Mouse (Mus musculus): ENCODE results near the gene Lgals3bp. TPM values are rescaled to one million over a fixed set of nuclear protein-coding genes. Genes with fewer than 3 reads are reported as not detected.

Gene Lgals3bp
- total and polyA plus RNA-seq, 3 experiments: 67.3 to 338 (median 146) TPM

DNA sequence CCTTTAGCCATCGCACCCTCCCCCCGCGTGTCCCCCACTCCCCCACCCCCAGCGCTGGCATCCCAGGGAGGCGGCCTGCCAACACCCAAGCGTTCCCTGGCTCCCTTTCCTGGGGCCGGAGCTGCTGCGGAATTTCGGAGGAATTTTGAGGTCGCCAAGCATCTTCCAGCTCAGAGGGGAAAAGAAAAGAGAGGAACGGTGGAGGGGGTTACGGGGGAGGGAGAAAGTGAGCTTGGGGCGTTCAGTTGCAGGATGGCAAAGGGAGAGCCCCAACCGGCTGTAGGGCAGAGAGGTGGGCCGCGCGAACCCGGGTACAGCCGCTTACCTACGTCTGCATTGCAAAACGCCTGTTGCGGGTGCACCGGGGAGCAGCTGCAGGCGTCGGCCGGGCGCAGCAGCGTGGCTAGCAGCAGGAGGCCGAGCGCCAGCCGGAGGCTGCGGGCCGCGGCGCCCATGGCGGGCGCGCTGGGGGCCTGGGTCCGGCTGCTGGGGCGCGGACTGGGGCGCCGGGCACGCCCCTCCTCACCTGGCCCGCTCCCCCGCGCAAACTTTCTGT is 47.2 kb downstream of the Lgals3bp start:
- peak overlapping the region; percentile 83 for H3K4me2 ChIP-seq (ENCODE audit: insufficient read depth, low read depth, poor library complexity, severe bottlenecking)
- H3K4me3 ChIP-seq (replicated peaks in 1 of 3; ENCODE audit: low read depth in 2 of 3, low read length in 2 of 3, poor library complexity in 1 of 3): peak overlapping the region in 2 of 3 experiments; percentile 9 to 21
- no peaks in the 10 kb centered on the region for H3K9me3 ChIP-seq (replicated peaks; ENCODE audit: low read length)
- TF ChIP-seq UBTF (IDR thresholded peaks at IDR 0.05; ENCODE audit: low read depth, low read length): peak; percentile 50; the same call in 1 of the 2 replicates
- no peak for TF ChIP-seq PAX5 (IDR thresholded peaks at IDR 0.05; ENCODE audit: low read length)
- H3K4me1 ChIP-seq (ENCODE audit: control insufficient read depth in 1 of 2, insufficient read depth in 2 of 2): peaks cover 2 to 12% of the 10 kb centered on the region in 2 experiments; a peak in 2 of 4 replicates
- H3K9ac ChIP-seq (ENCODE audit: insufficient read depth, low read depth): peak overlapping the region; percentile 2; the same call in 1 of the 2 replicates
- peaks cover 50% of the 10 kb centered on the region for H3K27me3 ChIP-seq (replicated peaks)
- dilution Hi-C loops (cut with MboI; ENCODE audit: extremely low pct_ligation_motif_present, extremely low pct_unique_long_range_greater_than_20kb, low sequenced_read_pairs): no loop called here
- H3K36me3 ChIP-seq (replicated peaks in 1 of 2; ENCODE audit: control insufficient read depth in 1 of 2, insufficient read depth in 1 of 2, low read length in 1 of 2): no peaks in the 10 kb centered on the region
- in situ Hi-C loops (cut with MboI; ENCODE audit: low pct_ligation_motif_present, low pct_unique_long_range_greater_than_20kb, low sequenced_read_pairs): no loop called here
- no peaks in the 10 kb centered on the region for H3K79me2 ChIP-seq (replicated peaks; ENCODE audit: control insufficient read depth, extremely low read depth, insufficient read depth, poor library complexity, severe bottlenecking)
- no peak overlapping the region for H3K27ac ChIP-seq (ENCODE audit: insufficient read depth, low read depth)
- DNase-seq (ENCODE audit: extremely low read depth): no peak

DNA sequence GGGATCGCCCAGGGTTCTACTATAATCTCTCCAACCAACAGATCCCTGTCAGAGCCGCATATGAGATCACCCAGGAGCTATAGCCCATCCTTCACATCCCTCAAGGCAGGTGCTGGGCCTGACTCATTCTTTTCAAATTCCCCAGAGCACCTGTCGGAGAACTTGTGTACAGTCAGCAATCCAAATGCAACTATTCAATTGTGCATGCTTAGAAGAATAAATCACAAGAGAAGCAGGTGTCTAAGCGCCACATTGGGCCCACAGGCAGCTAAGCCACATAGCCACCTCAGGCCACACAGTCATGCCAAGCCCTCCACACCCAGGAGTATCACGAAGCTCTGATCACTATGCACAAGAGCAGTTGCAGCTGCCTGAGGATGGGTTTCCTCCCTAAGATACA is 52.4 kb downstream of the Lgals3bp start:
- in situ Hi-C loops (cut with MboI; ENCODE audit: low pct_ligation_motif_present, low pct_unique_long_range_greater_than_20kb, low sequenced_read_pairs): no loop called here
- Histone ChIP-seq H3K36me3 (replicated peaks in 1 of 2; ENCODE audit: control insufficient read depth in 1 of 2, insufficient read depth in 1 of 2, low read length in 1 of 2) (no peaks in the 10 kb centered on the region), H3K9ac (ENCODE audit: insufficient read depth, low read depth) (no peak overlapping the region), H3K4me1 (ENCODE audit: control insufficient read depth in 1 of 2, insufficient read depth in 2 of 2) (peaks cover 18 to 42% of the 10 kb centered on the region in 2 experiments), H3K9me3 (replicated peaks; ENCODE audit: low read length) (no peaks in the 10 kb centered on the region), H3K4me2 (ENCODE audit: insufficient read depth, low read depth, poor library complexity, severe bottlenecking) (no peak overlapping the region), H3K4me3 (replicated peaks in 1 of 3; ENCODE audit: low read depth in 2 of 3, low read length in 2 of 3, poor library complexity in 1 of 3) (no peak overlapping the region), H3K79me2 (replicated peaks; ENCODE audit: control insufficient read depth, extremely low read depth, insufficient read depth, poor library complexity, severe bottlenecking) (no peaks in the 10 kb centered on the region), H3K27ac (ENCODE audit: insufficient read depth, low read depth) (no peak overlapping the region), H3K27me3 (replicated peaks) (peaks cover 18% of the 10 kb centered on the region)
- DNase-seq (ENCODE audit: extremely low read depth): no peak
- TF ChIP-seq NELFE (IDR thresholded peaks at IDR 0.05; ENCODE audit: low read depth, low read length) (0 out of 2 replicates have a peak, but pooled peaks have one; percentile 7), EP300 (IDR thresholded peaks at IDR 0.05; ENCODE audit: low read length) (no peak)
- dilution Hi-C loops (cut with MboI; ENCODE audit: extremely low pct_ligation_motif_present, extremely low pct_unique_long_range_greater_than_20kb, low sequenced_read_pairs): no loop called here

DNA sequence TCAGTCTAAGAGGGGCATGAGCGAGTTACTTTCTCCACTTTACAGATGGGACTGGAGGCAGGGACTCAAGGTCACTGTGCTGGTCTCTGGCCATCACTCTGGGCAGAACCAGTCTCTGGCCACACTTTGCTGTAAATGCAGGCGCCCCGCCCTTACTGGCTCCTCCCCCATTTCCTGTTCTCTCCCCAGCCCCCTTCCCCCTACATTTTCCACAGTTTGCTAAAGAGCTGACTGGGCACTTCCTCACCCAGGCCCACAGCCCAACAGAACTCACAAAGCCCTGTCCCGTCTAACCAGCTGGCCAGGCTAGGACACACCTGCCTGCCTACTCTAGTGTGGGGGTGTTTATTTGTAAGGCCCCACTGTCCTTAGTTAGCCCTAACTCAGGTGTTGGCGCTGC is 53.0 kb downstream of the Lgals3bp start:
- Histone ChIP-seq H3K27me3 (replicated peaks) (peaks cover 12% of the 10 kb centered on the region), H3K4me2 (ENCODE audit: insufficient read depth, low read depth, poor library complexity, severe bottlenecking) (peak overlapping the region; percentile 43), H3K4me1 (ENCODE audit: control insufficient read depth in 1 of 2, insufficient read depth in 2 of 2) (peaks cover 23 to 48% of the 10 kb centered on the region in 2 experiments), H3K79me2 (replicated peaks; ENCODE audit: control insufficient read depth, extremely low read depth, insufficient read depth, poor library complexity, severe bottlenecking) (no peaks in the 10 kb centered on the region), H3K4me3 (replicated peaks in 1 of 3; ENCODE audit: low read depth in 2 of 3, low read length in 2 of 3, poor library complexity in 1 of 3) (no peak overlapping the region), H3K9ac (ENCODE audit: insufficient read depth, low read depth) (0 out of 2 replicates have a peak overlapping the region, but pooled peaks have one; percentile 1), H3K36me3 (replicated peaks in 1 of 2; ENCODE audit: control insufficient read depth in 1 of 2, insufficient read depth in 1 of 2, low read length in 1 of 2) (no peaks in the 10 kb centered on the region), H3K9me3 (replicated peaks; ENCODE audit: low read length) (no peaks in the 10 kb centered on the region), H3K27ac (ENCODE audit: insufficient read depth, low read depth) (no peak overlapping the region)
- dilution Hi-C loops (cut with MboI; ENCODE audit: extremely low pct_ligation_motif_present, extremely low pct_unique_long_range_greater_than_20kb, low sequenced_read_pairs) (no loop called here), in situ Hi-C loops (cut with MboI; ENCODE audit: low pct_ligation_motif_present, low pct_unique_long_range_greater_than_20kb, low sequenced_read_pairs) (no loop called here)
- TF ChIP-seq CHD1 (IDR thresholded peaks at IDR 0.05; ENCODE audit: low read depth, low read length): no peak
- peak; percentile 43; the same call in 1 of the 2 replicates for TF ChIP-seq TCF12 (IDR thresholded peaks at IDR 0.05; ENCODE audit: low read depth, low read length)
- TF ChIP-seq EP300 (IDR thresholded peaks at IDR 0.05; ENCODE audit: low read length): 0 out of 2 replicates have a peak, but pooled peaks have one; percentile 5
- TF ChIP-seq ETS1 (conservative IDR thresholded peaks at IDR 0.05; ENCODE audit: low read depth, low read length): peak; percentile 43
- TF ChIP-seq ELF1 (IDR thresholded peaks at IDR 0.05; ENCODE audit: low read depth, low read length): peak; percentile 76
- no peak for TF ChIP-seq E2F4 (IDR thresholded peaks at IDR 0.05; ENCODE audit: insufficient replicate concordance, low read depth, low read length)
- 0 out of 2 replicates have a peak, but pooled peaks have one; percentile 80 for TF ChIP-seq MAZ (IDR thresholded peaks at IDR 0.05; ENCODE audit: low read depth, low read length)
- TF ChIP-seq JUN (IDR thresholded peaks at IDR 0.05; ENCODE audit: insufficient read depth, low read depth, low read length): no peak
- TF ChIP-seq NRF1 (IDR thresholded peaks at IDR 0.05; ENCODE audit: low read depth, low read length): 0 out of 2 replicates have a peak, but pooled peaks have one; percentile 3
- 0 out of 2 replicates have a peak, but pooled peaks have one; percentile 21 for TF ChIP-seq TBP (conservative IDR thresholded peaks at IDR 0.05; ENCODE audit: low read depth, low read length)
- TF ChIP-seq CHD2 (IDR thresholded peaks at IDR 0.05; ENCODE audit: low read length): peak; percentile 70
- TF ChIP-seq ZMIZ1 (IDR thresholded peaks at IDR 0.05; ENCODE audit: low read depth, low read length): no peak; the same call in 1 of the 2 replicates
- no peak for TF ChIP-seq USF1 (IDR thresholded peaks at IDR 0.05; ENCODE audit: low read depth, low read length)
- TF ChIP-seq HCFC1 (IDR thresholded peaks at IDR 0.05; ENCODE audit: low read depth, low read length): no peak
- no peak for TF ChIP-seq MYC (IDR thresholded peaks at IDR 0.05; ENCODE audit: low read depth, low read length)
- TF ChIP-seq POLR2A (IDR thresholded peaks at IDR 0.05; ENCODE audit: low read depth, low read length): peak; percentile 69
- peak; percentile 99 for TF ChIP-seq MAFK (IDR thresholded peaks at IDR 0.05; ENCODE audit: insufficient replicate concordance, low read length)
- TF ChIP-seq IRF4 (IDR thresholded peaks at IDR 0.05; ENCODE audit: low read depth, low read length): peak; percentile 53; the same call in 1 of the 2 replicates
- DNase-seq (ENCODE audit: extremely low read depth): peak; percentile 73

Measured in CH12.LX (cell line).